Mouse (Mus musculus) kidney, adult 18-20 months (tissue): ENCODE data around the gene Aasdh.
"Not testable (repeated sequence)": the region's sequence is repeated elsewhere in the genome, so short reads cannot be mapped to it uniquely, and the experiment has no call there.

Experiments used
- DNase-seq: peaks from one replicate; pipeline ENCODE4 v3.0.0; 2021

Gene Aasdh

GRCm38 (mm10) chr5:76905405-76906154 is at the start of gene Aasdh:
TSS of gene Aasdh (minus strand) at chr5:76905514.
- DNase-seq = peak; percentile 96

- DNase-seq = no peak
These were observed 49.1 kb upstream of the Aasdh start for GRCm38 (mm10) chr5:76954271-76954900.

GRCm38 (mm10) chr5:76953794-76954193 is 48.5 kb upstream of the Aasdh start:
- DNase-seq = no peak

GRCm38 (mm10) chr5:76952112-76953040 is 47.1 kb upstream of the Aasdh start:
- no peak for DNase-seq

GRCm38 (mm10) chr5:76951106-76952027 is 46.1 kb upstream of the Aasdh start, which contains the start of the genes Paics and Ppat:
TSS of gene Paics (plus strand) at chr5:76951307.
TSS of gene Ppat (minus strand) at chr5:76951578.
- DNase-seq = peak; percentile 98

GRCm38 (mm10) chr5:76950343-76951105 is 45.2 kb upstream of the Aasdh start:
- DNase-seq = no peak

DNA sequence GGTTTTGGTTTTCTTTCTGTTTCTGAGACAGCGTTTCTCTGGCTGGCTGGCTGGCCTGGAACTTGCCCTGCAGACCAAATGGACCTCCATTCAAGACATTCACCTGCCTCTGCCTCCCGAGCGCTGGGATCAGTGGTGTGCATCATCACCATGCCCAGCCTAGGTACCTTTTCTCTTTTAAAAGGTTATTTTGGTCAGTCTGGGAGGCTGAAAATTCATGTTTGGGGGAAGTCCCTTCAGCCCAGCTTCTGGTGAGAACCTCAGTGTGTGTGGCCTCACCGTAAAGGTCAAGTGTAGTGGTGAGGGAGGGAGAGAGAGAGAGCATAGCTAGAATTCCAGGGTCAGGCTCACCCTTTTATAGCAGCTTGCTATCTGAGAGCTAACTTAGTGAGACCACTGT is 42.4 kb upstream of the Aasdh start:
- no peak for DNase-seq

GRCm38 (mm10) chr5:76947142-76947541 is 41.8 kb upstream of the Aasdh start:
- no peak for DNase-seq

DNA sequence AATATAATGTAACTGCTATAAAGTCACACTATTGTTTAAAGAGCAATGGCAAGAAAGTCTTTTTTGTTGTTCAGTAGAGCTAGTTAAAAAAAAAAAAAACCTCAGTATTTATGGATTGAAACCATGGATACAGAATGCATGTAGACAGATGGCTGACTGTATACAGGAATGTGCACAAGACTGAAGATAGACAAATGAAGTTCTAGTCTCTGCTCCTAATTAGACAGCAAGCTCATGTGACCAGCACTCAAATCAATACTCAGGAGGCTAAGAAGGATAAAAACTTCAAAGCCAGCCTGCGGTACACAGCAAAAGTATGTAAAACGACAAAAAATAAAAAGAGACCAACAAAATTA is 40.3 kb upstream of the Aasdh start:
- no peak for DNase-seq

GRCm38 (mm10) chr5:76944965-76945677 is 39.8 kb upstream of the Aasdh start:
- DNase-seq = no peak

- no peak for DNase-seq
These were observed 37.2 kb upstream of the Aasdh start for GRCm38 (mm10) chr5:76942505-76942904.

- DNase-seq = no peak
These were observed 36.7 kb upstream of the Aasdh start for GRCm38 (mm10) chr5:76941975-76942374.

- no peak for DNase-seq
These were observed 34.4 kb upstream of the Aasdh start for GRCm38 (mm10) chr5:76939717-76940116.

DNA sequence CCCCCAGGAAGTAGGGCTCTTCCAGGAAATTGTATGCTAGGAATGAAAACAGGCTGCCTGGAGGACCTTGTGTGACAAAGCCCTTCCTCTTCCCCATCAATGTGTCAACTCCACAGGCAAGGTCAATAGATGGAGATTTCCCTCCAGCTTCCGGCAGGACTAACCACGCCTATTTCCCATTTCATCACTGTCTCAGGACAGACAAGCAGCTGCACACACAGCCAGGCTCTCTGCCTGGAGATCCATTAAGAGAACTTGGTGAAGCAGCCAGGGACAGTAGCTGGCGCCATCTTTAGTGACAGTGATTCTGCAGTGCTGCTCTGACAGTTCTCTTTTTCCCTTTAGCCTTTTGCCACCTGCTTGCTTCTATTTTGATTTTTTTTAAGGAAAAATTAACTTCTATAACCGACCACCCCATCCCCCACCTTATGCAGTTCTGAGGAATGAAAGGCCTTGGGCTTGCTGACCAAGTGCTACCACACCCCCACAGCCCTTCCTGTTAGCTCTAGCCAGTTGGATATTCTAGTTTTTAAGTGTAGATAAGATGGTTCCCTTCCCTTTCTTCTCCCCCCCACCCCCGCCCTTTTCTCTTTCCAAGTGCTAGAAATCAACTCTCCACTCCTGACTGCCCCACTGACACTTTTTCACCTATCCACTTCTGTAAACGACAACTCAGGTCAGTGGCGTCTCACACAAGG is 24.0 kb upstream of the Aasdh start:
- no peak for DNase-seq

GRCm38 (mm10) chr5:76928124-76928832 is 23.0 kb upstream of the Aasdh start:
- no peak for DNase-seq

DNA sequence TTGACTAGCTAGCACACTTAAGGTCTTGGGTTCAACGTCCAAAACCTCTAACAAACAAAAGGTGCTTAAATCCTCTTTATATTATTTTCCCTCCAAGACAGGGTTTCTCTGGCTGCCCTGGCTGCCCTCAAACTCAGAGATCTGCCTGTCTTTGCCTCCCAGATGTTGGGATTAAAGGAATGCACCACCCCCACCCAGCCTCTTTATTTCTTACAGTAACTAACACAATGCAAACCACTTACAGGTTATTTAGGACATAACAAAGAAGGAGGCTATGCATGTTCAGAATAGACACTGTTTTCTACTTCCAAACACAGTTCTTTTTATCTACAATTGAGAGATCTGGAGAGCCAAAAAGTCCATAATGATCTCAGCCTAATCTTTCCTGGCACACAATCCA is 19.0 kb upstream of the Aasdh start:
- no peak for DNase-seq

DNA sequence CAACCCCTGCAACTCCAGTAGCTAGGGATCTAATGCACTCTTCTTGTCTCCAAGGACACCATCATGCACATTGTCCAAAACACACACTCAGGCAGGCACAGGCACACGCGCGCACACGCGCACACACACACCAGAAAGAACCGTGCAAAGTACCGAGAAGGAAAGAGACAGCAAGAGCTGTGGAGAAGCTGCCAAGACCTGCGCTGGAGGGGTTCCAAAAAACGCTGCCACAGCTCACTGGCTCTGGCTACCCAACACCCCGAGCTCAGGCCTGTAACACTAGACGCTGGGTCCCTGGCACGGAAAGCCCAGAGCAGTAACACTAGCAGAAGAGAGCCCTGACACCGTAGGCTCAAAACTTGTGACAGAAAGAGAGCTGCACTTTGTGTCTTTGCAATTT is 18.1 kb upstream of the Aasdh start:
- DNase-seq = peak; percentile 89

DNA sequence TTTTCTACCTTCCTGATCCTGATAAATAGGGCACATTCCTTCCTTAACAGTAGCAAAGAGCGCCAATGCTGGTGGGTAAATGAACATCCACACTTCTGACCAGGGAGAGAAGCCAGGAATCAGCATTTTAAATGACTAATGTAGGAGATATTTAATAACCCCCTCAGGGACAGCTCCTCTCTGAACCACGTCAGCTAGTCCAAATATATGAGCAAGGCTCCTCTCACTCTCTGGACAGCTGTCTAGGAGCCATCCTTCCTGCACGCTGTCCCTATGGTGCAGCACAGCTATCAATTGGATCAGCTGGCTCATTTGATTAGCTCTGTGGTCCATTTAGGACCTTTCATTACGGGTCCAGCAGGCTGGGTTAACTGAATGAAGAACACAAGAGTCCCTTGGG is 17.5 kb upstream of the Aasdh start:
- no peak for DNase-seq

DNA sequence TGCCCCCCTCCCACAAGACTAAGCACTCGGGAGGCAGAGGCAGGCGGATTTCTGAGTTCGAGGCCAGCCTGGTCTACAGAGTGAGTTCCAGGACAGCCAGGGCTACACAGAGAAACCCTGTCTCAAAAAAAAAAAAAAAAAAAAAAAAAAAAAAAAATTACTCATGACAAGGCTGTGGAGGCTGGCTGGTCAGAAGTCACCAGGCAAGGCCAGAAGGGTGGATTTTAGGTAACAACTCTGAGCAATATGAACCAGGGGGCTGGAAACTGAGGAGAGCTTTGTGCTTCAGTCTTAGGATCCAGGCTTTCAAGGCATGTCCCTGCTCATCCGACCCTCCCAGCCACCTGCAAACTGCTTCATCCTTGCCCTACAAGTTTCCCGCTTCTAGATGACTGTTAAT is 7.2 kb upstream of the Aasdh start:
- DNase-seq = not testable (repeated sequence)

- no peak for DNase-seq
These were observed 5.5 kb upstream of the Aasdh start for GRCm38 (mm10) chr5:76910807-76911206.
